Mouse (Mus musculus) embryonic facial prominence, embryonic 13.5 days (tissue): ENCODE data around the gene Tmem91. TPM values are rescaled to one million over a fixed set of nuclear protein-coding genes. Genes with fewer than 3 reads are reported as not detected.

Experiments
- ATAC-seq: fragments of 200-750 bp; cut with Nextera tagmentation; 2 replicates; pipeline ENCODE4 v1.8.0; 2017; ENCODE audit warnings: low read depth; ENCODE audit not compliant: insufficient number of reproducible peaks, insufficient read depth, low FRiP score, low TSS enrichment
- H3K27ac ChIP-seq: fragments of 300-500 bp; sonication (generic); 2 replicates; pipeline ENCODE4 v1.5.1; 2015; ENCODE audit warnings: moderate library complexity, mild to moderate bottlenecking, inconsistent platforms
- H3K27me3 ChIP-seq: fragments of 300-500 bp; sonication (generic); 2 replicates; pipeline ENCODE4 v1.6.1; 2015; ENCODE audit warnings: mild to moderate bottlenecking, inconsistent platforms
- H3K36me3 ChIP-seq: fragments of 300-500 bp; sonication (generic); 2 replicates; pipeline ENCODE4 v1.6.1; 2015; ENCODE audit warnings: mild to moderate bottlenecking, inconsistent platforms
- H3K4me1 ChIP-seq: fragments of 300-500 bp; sonication (generic); 2 replicates; pipeline ENCODE4 v1.6.1; 2015; ENCODE audit warnings: inconsistent platforms
- H3K4me2 ChIP-seq: fragments of 300-500 bp; sonication (generic); 2 replicates; pipeline ENCODE4 v1.6.1; 2015; ENCODE audit warnings: moderate library complexity, mild to moderate bottlenecking, inconsistent platforms
- H3K4me3 ChIP-seq: fragments of 300-500 bp; sonication (generic); 2 replicates; pipeline ENCODE4 v1.5.1; 2015; ENCODE audit warnings: mild to moderate bottlenecking, inconsistent platforms
- H3K9ac ChIP-seq: fragments of 300-500 bp; sonication (generic); 2 replicates; pipeline ENCODE4 v1.6.1; 2015; ENCODE audit warnings: mild to moderate bottlenecking, inconsistent platforms
- H3K9me3 ChIP-seq: fragments of 300-500 bp; sonication (generic); 2 replicates; pipeline ENCODE4 v1.6.1; 2016; ENCODE audit warnings: inconsistent platforms
- WGBS: fragments of 180-500 bp; shearing (Covaris S2); methylation state at CpG from one replicate; pipeline ENCODE4 v1.1.7; 2015; ENCODE audit warnings: mixed read lengths; 5-methylcytosine and 5-hydroxymethylcytosine counted together
- polyA plus RNA-seq: library from polyadenylated mRNA; unstranded; fragments of >200 nt; fragmentation: Nextera tagmentation; extraction: Ambion mirVana; gene quantifications from 2 replicates; pipeline ENCODE4 v1.2.1, GENCODE M21; 2015

Gene Tmem91
- polyA plus RNA-seq, 1 experiment from 2014 or later = 3.8 TPM

DNA sequence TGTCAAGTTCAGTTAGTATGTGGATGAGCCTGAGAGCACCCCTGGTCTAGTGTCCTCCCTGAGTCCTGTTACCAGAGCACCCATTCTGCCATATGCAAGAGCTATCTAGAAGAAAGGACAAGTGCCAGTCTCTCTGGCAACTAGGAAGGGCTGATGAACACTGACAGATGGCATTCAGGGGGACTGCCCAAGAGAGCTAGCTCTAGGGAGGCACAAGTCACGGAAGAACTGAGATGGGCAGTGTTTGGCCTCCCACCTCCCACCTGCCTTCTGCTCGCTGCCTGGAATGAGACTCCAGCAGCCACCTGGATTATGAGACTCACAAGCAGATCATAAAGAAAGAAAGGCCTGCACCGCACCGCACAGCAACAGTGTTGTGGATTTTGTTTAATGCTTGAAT lies 35.2 kb downstream of the Tmem91 start:
- Histone ChIP-seq H3K27me3 (no peaks in the 10 kb centered on the region), H3K36me3 (peaks cover 58% of the 10 kb centered on the region), H3K9ac (no peak overlapping the region), H3K27ac (no peak overlapping the region), H3K4me1 (no peaks in the 10 kb centered on the region), H3K4me2 (no peak overlapping the region), H3K9me3 (no peaks in the 10 kb centered on the region), H3K4me3 (no peak overlapping the region)
- no peak for ATAC-seq
- WGBS = 84% methylated on average over 4 of the region's 4 CpGs

DNA sequence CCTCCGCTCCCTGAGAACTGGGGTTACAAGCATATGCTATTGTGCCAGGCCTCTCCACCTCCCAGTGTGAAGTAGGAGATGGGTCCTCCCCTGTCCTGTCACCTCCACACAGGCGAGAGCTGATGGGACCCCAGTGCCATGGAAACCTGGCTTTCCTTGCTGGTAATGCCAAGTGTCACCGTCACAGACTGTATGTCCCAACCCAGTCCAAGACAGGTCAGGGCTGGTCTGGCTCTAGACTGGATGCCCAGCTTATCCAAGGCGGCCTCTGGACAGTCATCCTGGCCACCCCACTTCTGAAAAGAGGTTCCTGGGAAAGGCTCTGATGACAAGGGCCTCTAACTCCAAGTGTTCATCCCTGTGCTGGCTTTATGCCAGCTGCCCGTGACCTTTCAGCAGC lies 37.9 kb downstream of the Tmem91 start:
- H3K36me3 ChIP-seq = peaks cover 81% of the 10 kb centered on the region
- no peak for ATAC-seq

DNA sequence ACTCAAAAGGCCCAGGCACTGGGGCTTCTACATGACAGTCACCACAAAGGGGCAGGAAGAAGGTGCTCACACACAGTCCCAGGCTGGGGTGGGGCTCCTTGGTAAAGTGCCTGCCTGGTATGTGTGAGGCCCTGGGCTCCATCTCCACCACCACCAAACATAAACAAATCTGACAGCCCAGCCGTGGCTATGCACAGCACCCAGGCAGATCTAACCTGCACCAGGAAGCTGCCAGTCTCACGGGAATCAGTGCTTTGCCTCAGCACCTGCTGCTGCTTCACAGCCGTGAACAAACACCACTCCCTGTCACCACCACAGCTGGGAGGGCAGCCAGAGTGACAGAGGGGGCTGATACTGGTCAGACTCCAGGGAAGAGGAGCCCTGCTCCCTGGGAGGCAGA lies 38.6 kb downstream of the Tmem91 start:
- H3K4me1 ChIP-seq = no peaks in the 10 kb centered on the region
- WGBS = 68% methylated on average over 3 of the region's 3 CpGs
- no peak overlapping the region for H3K27ac ChIP-seq
- no peak overlapping the region for H3K4me2 ChIP-seq
- no peak overlapping the region for H3K9ac ChIP-seq
- H3K4me3 ChIP-seq = no peak overlapping the region
- H3K9me3 ChIP-seq = no peaks in the 10 kb centered on the region
- ATAC-seq = no peak
- H3K36me3 ChIP-seq = peaks cover 84% of the 10 kb centered on the region
- no peaks in the 10 kb centered on the region for H3K27me3 ChIP-seq

More for the DNA sequence above, 37.9 kb downstream of the Tmem91 start:
- Histone ChIP-seq H3K9me3 (no peaks in the 10 kb centered on the region), H3K9ac (no peak overlapping the region), H3K27me3 (no peaks in the 10 kb centered on the region), H3K4me2 (no peak overlapping the region), H3K4me3 (no peak overlapping the region), H3K4me1 (no peaks in the 10 kb centered on the region), H3K27ac (no peak overlapping the region)
- 84% methylated on average over 5 of the region's 5 CpGs for WGBS

DNA sequence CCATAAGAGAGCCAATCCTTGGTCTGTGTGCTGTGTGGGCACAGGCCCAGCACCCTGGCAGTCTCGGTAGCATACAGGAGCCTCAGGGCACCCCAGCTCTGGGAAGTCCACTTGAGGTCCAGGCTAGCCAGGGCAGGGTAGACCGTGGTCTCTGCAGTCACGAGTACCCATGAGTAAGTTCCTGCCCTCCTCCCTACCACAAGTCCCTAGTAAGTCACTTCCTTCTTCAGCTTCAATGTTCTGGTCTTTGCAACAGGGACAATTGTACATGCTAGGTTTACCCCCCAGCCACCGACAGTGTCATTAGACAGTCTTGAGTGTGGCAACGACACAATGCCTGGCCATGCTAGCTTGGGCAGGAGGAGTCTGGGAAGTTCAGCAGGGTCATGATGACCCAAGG lies 42.3 kb downstream of the Tmem91 start:
- Histone ChIP-seq H3K27me3 (no peaks in the 10 kb centered on the region), H3K9me3 (no peaks in the 10 kb centered on the region), H3K9ac (no peak overlapping the region), H3K36me3 (peaks cover 81% of the 10 kb centered on the region), H3K4me1 (peaks cover 8% of the 10 kb centered on the region), H3K27ac (no peak overlapping the region), H3K4me3 (no peak overlapping the region), H3K4me2 (no peak overlapping the region)
- 92% methylated on average over 5 of the region's 5 CpGs for WGBS
- ATAC-seq = no peak

DNA sequence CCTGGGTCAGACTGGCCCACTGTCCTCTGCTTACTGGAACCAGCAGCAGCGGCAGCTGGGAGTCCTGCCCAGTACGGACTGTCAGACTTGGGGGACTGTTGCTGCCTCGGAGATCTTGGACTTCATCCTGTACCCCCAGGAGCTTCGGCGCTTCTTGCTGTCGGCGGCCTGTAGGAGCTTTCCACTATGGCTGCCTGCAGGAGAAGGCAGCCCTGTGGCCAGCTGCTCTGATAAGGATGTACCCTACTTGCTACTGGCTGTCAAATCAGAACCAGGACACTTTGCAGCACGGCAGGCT lies 46.7 kb downstream of the Tmem91 start:
- ATAC-seq = no peak
- Histone ChIP-seq H3K4me1 (peaks cover 22% of the 10 kb centered on the region), H3K36me3 (peaks cover 62% of the 10 kb centered on the region), H3K4me3 (peak overlapping the region; percentile 46), H3K9me3 (no peaks in the 10 kb centered on the region), H3K4me2 (peak overlapping the region; percentile 77), H3K27ac (no peak overlapping the region), H3K27me3 (no peaks in the 10 kb centered on the region), H3K9ac (peak overlapping the region; percentile 71; the same call in 1 of the 2 replicates)
- 64% methylated on average over 8 of the region's 8 CpGs for WGBS

DNA sequence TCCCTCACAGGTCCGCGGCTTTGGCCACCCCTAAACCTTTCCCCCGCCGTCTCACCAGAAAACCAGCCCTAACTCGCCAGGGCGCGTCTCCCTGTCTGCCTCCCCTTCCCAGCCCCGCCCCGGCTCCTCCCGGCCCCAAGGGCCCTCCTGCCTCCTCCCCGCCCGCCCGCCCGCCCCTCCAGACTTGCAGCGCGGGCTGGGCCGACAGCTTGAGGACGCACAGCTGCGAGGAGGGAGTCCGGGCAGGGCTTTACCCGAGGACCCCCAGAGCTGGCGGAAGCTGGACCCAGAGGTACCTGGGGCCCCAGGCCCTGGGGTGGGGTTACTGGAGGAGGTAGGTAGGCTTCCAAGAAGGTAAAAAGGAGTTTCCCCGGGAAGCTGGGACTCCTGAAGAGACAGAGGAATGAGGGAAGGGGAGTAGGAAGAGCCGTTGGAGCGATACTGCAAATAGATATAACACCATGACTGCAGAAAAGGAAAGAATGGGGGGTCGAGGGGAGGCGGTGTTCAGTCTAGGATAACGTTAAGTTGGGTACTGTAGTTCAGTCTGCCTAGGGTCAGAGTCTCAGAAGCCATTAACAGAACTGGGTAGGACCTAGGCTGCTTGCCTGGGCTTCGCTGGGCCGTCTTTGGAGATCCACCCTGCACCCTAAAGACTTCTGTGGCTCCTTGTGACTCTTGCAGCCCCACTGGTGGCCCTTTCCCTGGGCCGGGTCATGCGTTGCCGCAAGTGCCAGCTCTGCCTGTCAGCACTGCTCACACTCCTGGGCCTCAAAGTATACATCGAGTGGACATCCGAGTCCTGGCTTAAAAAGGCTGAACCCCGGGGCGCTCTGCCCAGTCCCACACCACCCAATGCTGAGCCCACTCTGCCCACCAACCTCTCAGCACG lies 47.3 kb downstream of the Tmem91 start:
- Histone ChIP-seq H3K36me3 (peaks cover 59% of the 10 kb centered on the region), H3K4me1 (peaks cover 22% of the 10 kb centered on the region), H3K9ac (peak overlapping the region; percentile 71), H3K4me2 (peak overlapping the region; percentile 77), H3K27me3 (no peaks in the 10 kb centered on the region), H3K4me3 (peak overlapping the region; percentile 46), H3K27ac (peak overlapping the region; percentile 62), H3K9me3 (no peaks in the 10 kb centered on the region)
- 18% methylated on average over 35 of the region's 38 CpGs for WGBS
- peak; percentile 33; the same call in 1 of the 2 replicates for ATAC-seq

DNA sequence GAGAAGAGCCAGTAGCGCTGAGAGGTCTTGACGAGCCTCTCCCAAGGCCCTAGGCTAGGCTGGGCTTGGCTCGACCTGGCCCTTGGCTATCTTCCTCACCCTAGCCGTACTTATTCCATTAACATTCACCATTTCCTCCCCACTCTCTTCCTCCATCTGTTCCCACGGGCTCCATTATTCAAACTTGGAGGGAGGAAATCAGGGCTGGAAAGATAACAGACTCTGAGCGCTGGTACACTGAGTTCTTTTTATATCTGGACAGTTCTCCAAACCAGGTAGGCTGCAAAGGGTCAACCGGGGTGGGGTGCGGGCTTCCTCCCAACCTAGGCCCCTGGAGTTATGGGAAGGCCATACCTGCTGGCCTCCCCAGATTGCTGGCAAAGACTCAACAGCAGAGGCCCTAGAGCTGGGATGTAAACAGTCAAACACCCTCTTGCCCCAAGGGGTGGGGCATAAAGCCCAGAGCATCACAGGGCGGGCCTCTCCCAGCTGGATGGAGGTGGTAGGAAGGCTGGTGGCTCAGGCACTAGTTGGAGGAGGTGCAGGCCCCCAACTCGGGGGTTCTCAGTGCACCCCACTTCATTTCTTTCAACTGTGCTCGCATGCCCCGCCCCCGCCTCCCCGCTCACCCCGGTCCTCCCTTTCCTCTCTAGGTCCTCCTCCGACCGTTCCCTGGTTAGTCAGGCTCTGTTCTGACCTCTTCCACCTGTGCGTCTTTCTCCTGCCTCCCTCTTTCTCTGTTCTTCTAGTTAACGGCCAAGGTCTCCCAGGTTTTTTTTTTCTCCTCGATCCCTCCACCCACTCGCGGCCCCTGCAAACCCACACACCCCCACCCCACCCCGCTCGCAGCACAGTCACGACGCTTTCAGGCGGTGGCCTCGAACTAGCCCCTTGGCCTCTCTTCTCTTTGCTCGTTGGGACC lies 48.2 kb downstream of the Tmem91 start, which contains the start of gene B3gnt8:
TSS of gene B3gnt8 (plus strand) at position 146 of the 922 bp plus-strand sequence.
- Histone ChIP-seq H3K36me3 (peaks cover 59% of the 10 kb centered on the region), H3K9me3 (no peaks in the 10 kb centered on the region), H3K4me1 (peaks cover 22% of the 10 kb centered on the region), H3K4me2 (peak within 1 kb of the TSS; percentile 77), H3K27me3 (no peaks in the 10 kb centered on the region), H3K9ac (peak within 1 kb of the TSS; percentile 71), H3K4me3 (peak within 1 kb of the TSS; percentile 46), H3K27ac (peak within 1 kb of the TSS; percentile 62)
- no peak for ATAC-seq
- 17% methylated on average over 29 of the region's 29 CpGs for WGBS

DNA sequence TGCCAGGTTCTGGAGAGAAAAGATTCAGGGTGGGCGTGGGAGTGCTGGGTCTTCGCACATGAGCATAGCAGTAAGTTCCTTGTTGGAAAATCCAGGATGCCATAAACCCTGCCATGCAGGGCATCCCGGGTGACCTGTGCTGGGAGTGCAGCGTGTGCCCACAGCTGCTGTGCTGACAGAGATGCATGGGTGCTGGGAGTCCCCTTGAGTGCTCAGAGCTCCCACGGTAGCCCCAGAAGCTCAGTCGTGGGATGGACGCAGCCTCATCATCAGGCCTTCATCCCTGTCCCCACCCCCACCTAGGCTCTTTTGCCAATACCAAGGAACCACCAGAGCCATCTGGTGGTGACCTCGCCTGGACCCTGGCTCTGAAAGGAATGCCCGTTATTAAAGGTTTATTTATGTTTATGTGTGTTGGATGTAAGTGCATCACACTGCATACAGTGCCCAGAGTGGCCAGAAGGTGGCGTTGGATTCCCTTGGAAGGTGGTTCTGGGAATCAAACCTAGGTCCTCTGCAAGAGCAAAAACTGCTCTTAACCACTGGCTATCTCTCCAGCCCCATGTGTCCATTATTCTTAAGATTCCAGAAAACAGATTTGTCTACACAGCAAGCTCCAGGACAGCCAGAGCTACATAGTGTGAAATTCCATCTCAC lies 49.2 kb downstream of the Tmem91 start:
- Histone ChIP-seq H3K36me3 (peaks cover 59% of the 10 kb centered on the region), H3K27me3 (no peaks in the 10 kb centered on the region), H3K4me3 (no peak overlapping the region), H3K9me3 (no peaks in the 10 kb centered on the region), H3K4me1 (peaks cover 22% of the 10 kb centered on the region), H3K27ac (no peak overlapping the region), H3K4me2 (no peak overlapping the region), H3K9ac (no peak overlapping the region)
- no peak for ATAC-seq
- 75% methylated on average over 10 of the region's 10 CpGs for WGBS

DNA sequence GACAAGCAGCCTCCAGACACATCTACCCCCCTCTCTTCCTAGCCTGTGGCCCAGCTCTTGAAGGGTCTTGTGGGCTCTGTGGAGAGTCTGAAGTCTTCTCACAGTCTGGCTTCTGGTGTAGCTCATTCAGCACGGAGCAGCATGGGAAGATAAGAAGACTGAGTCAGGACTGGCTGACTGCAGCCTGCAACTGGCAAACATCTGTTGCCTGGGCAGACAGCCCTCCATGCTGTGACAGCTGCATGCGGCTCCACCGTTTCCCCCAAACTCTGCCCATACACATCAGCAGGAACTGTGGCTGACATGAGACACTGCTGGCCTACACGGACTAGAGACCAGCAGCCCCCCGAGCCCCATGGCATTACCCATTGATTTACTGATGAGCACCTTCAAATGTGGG lies 50.1 kb downstream of the Tmem91 start:
- Histone ChIP-seq H3K36me3 (peaks cover 53% of the 10 kb centered on the region), H3K4me3 (no peak overlapping the region), H3K4me2 (no peak overlapping the region), H3K9ac (no peak overlapping the region), H3K4me1 (peaks cover 26% of the 10 kb centered on the region), H3K27ac (no peak overlapping the region), H3K27me3 (no peaks in the 10 kb centered on the region), H3K9me3 (no peaks in the 10 kb centered on the region)
- WGBS = 64% methylated on average over 5 of the region's 5 CpGs
- no peak for ATAC-seq

DNA sequence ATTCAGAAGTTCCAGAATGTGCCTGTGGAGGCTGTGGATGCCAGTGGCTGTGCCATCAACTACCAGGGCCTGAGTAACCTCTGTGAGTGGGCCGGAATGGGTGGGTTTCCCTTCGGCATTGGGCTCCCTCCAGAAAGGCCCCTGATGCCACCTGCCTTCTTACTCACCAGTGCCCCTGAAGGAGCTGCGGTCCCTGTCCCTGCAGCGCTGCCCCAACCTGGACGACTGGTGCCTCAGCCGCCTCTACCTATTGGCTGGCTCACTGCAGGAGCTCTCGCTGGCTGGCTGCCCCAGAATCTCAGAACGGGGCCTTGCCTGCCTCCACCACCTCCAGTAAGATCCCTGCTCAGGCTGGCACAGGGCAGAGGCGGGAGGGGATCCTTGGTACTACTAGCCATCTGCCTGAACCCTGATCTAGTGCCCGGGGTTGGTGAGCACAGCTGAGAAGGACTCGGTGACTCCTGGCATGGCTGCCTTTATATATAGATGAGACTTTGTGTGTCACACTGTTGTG lies 51.1 kb downstream of the Tmem91 start:
- Histone ChIP-seq H3K27ac (no peak overlapping the region), H3K27me3 (no peaks in the 10 kb centered on the region), H3K36me3 (peaks cover 44% of the 10 kb centered on the region), H3K4me2 (no peak overlapping the region), H3K4me1 (peaks cover 29% of the 10 kb centered on the region), H3K9me3 (no peaks in the 10 kb centered on the region), H3K9ac (no peak overlapping the region), H3K4me3 (no peak overlapping the region)
- WGBS = 91% methylated on average over 11 of the region's 11 CpGs
- no peak for ATAC-seq

DNA sequence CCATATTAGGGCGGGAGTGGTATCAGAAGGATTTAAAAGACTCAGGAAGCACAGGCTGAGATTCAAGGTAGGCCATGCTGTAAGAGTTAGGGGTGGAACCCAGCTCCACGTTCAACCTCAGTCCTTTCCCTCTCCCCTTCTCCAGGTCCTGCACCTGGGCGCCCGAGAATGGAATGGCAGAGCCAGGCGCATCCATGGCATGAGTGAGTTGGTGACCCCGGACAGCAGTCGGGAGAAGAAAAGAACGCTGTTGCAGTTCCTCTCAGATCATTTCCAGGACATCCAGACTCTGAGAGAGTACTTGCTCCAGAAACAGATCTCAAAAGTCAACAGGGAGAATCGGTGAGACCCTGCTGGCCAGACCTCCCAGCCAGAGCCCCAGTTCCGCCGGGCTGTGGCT lies 54.2 kb downstream of the Tmem91 start:
- H3K4me3 ChIP-seq = no peak overlapping the region
- no peaks in the 10 kb centered on the region for H3K9me3 ChIP-seq
- H3K27ac ChIP-seq = no peak overlapping the region
- no peak overlapping the region for H3K9ac ChIP-seq
- no peak for ATAC-seq
- H3K4me1 ChIP-seq = peaks cover 8% of the 10 kb centered on the region
- H3K27me3 ChIP-seq = no peaks in the 10 kb centered on the region
- no peak overlapping the region for H3K4me2 ChIP-seq
- peaks cover 41% of the 10 kb centered on the region for H3K36me3 ChIP-seq
- 93% methylated on average over 11 of the region's 11 CpGs for WGBS
